Mouse (Mus musculus) kidney, postnatal 14 days (tissue): ENCODE data around the gene P3h3.
A peak's percentile ranks its signal among the peaks of the same experiment; 100 is the strongest.
"Not testable (repeated sequence)": the region's sequence is repeated elsewhere in the genome, so short reads cannot be mapped to it uniquely, and the experiment has no call there.

Experiments
- DNase-seq: peaks from one replicate; pipeline ENCODE4 v3.0.0; 2022; ENCODE audit warnings: mixed read lengths

The P3h3 gene

DNA sequence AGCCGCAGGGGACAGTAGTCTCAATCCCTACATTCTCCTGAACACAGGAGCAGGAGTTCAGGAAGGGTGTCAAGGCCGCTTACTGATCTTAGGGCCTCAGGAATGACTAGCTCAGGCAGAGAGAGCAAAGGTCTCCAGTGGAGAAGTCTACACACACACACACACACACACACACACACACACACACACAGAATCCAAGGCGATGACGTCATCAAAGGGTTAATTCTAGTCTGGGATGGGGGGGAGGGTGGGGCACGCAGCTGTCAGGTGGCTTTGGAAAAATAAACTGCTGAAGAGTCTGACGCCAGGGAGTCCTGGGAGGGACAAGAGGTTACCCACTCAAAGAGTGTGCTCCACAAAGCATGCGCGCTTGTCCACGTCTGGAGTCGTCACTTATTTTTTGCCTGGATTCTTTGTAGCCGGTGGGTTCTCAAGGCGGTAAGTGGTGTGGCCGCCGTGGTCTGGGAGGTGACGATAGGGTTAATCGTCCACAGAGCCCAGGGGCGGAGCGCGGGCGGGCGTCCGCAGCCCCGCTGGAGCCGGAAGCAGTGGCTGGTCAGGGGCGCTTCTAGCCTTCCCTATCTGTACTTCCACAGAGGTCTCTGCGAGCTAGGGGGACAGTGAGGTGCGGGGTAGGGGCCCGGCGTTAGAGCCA, 49.1 kb downstream of the P3h3 start, which contains the start of gene Spsb2:
Spsb2 (plus strand) TSS at position 304 of the 655 bp plus-strand sequence.
- DNase-seq, result peak; percentile 90

GRCm38 (mm10) chr6:124807986-124808357, 49.6 kb downstream of the P3h3 start:
- no peak for DNase-seq

DNA sequence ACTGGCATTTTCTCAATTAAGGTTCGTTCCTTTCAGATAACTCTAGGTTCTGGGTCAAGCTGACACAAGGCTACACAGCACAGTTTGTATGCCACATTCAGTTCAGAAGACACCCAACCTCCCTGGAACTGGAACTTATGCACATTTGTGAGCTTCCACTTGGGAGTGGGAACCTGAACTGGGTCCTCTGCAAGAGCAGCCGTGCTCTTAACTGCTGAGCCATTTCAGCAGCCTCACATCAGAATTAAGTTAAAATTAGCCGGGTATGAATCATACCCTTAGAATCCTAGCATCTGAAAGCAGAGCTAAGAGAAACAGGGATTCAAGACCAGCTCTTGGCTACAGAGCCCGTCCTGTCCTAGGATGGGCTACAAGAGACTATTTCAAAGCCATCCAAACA, 50.2 kb downstream of the P3h3 start:
- DNase-seq, result no peak

DNA sequence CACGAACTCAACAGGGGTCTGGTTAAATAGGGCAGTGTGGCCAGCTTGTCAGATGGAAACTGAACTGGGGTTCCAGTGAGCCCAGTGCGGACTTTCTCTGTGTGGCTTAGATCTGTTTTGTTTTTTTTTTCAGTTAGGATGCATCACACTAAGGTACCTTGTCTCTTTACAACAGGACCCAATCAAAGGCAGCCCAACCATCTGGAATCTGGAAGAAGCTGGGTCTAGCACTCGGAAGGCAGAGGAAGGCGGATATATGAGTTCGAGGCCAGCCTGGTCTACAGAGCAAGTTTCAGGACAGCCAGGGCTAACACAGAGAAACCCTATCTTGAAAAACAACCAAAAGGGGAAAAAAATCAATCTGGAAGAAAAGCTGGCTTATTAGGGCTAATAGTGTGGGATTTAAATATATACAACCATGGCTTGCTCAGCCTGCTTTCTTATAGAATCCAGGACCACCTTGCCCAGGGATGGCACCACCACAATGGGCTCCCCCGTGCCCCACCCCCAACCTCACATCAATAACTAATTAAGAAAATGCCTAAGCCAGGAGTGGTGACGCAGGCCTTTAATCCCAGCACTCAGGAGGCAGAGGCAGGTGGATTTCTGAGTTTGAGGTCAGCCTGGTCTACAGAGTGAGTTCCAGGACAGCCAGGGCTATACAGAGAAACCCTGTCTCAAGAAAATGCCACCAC, 51.0 kb downstream of the P3h3 start:
- DNase-seq, result no peak

GRCm38 (mm10) chr6:124805341-124806321, 51.9 kb downstream of the P3h3 start:
- DNase-seq, result peak; percentile 96

DNA sequence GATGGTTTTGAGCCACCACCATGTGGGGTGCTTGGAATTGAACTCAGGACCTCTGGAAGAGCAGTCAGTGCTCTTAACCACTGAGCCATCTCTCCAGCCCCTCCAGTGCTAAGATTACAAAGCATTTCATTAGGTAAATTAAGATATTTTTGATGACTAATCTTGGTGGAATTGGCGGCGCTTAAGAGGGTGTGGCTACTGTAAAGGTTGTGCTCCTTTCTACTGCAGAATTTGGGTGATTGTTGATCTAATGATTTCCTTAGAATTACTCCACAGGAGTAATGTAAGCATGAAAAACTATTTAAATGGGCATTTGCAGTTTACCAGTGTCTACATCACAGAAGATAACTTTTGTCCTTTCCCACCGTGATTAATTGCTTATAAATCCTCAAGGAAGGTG, 53.2 kb downstream of the P3h3 start:
- DNase-seq, result no peak

DNA sequence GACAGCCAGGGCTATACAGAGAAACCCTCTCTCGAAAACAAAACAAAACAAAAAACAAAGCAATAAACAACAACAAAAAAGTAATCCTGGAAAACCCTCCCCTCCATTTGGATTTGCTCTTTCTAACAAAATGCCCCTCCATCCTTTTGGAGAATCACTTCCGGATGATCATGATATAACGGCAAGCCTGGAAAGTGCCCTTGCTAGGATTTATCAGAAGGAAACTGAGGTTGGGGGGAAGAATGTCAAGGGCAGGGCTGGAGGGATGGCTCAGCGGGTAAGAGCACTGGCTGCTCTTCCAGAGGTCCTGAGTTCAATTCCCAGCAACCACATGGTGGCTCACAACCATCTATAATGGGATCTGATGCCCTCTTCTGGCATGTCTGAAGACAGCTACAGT, 53.9 kb downstream of the P3h3 start:
- not testable (repeated sequence) for DNase-seq

- DNase-seq, result no peak
These were observed 54.5 kb downstream of the P3h3 start for GRCm38 (mm10) chr6:124803061-124803460.

GRCm38 (mm10) chr6:124802400-124802799, 55.2 kb downstream of the P3h3 start:
- not testable (repeated sequence) for DNase-seq

DNA sequence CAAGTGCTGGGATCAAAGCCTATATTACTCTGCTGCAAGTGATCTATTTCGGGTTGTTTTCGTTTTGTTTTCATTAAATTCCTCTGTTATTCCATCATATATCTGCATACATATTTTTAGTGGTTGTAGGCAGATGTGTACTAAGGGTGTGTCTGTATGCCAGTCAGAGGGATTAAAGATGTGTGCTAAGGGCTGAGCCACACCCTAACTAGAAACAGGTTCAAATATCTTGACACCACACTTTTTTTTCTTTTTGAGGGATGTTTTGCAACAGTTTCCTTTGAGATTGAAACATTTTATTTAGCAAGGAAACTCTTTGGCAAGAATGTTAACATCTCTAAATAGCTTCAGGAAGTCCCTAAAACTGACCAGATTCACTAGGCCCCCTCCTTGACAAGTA, 61.4 kb downstream of the P3h3 start:
- no peak for DNase-seq

- peak; percentile 60 for DNase-seq
These were observed 61.8 kb downstream of the P3h3 start for GRCm38 (mm10) chr6:124795781-124796180.

- no peak for DNase-seq
These were observed 65.6 kb downstream of the P3h3 start for GRCm38 (mm10) chr6:124791911-124792310.
